Mouse (Mus musculus): Measurements from ENCODE around the gene Col5a3.

- TF ChIP-seq CTCF (IDR thresholded peaks at IDR 0.05; ENCODE audit: borderline replicate concordance, insufficient read depth, low read length) (no peak), POLR2A (IDR thresholded peaks at IDR 0.05; ENCODE audit: low read depth, low read length) (no peak)
These were observed 68.7 kb downstream of the Col5a3 start, which contains the start of gene Olfm2 for GRCm38 (mm10) chr9:20746017-20746660.
